Mouse (Mus musculus) hindbrain, postnatal 0 days (tissue): ENCODE measurements at regions not wholly inside any gene's neighbourhood (a gene's known extent, or its start where the extent isn't known, plus 50 kb on each side); places are given as distances from the start of the nearest gene placed in this dataset.

Experiments
- ATAC-seq: fragments of 200-750 bp; cut with Nextera tagmentation; 2 replicates; pipeline ENCODE4 v1.8.0; 2017; ENCODE audit warnings: mild to moderate bottlenecking, moderate TSS enrichment, moderate library complexity
- DNase-seq: peaks from one replicate; pipeline ENCODE4 v3.0.0-alpha.2; 2015; ENCODE audit warnings: low spot score
- H3K27ac ChIP-seq: fragments of 300-500 bp; sonication (generic); 2 replicates; pipeline ENCODE4 v1.5.1; 2014; ENCODE audit warnings: mild to moderate bottlenecking
- H3K27me3 ChIP-seq: fragments of 300-500 bp; sonication (generic); 2 replicates; pipeline ENCODE4 v1.6.1; 2014; ENCODE audit warnings: low read length, mixed read lengths; ENCODE audit not compliant: insufficient read depth
- H3K36me3 ChIP-seq: fragments of 300-500 bp; sonication (generic); 2 replicates; pipeline ENCODE4 v1.6.1; 2014; ENCODE audit warnings: low read length, mixed read lengths; ENCODE audit not compliant: insufficient read depth
- H3K4me1 ChIP-seq: fragments of 300-500 bp; sonication (generic); 2 replicates; pipeline ENCODE4 v1.6.1; 2014; ENCODE audit warnings: antibody characterized with exemption, low read length, mixed read lengths; ENCODE audit not compliant: insufficient read depth
- H3K4me2 ChIP-seq: fragments of 300-500 bp; sonication (generic); 2 replicates; pipeline ENCODE4 v1.6.1; 2014; ENCODE audit warnings: low read depth, mild to moderate bottlenecking, low read length, moderate library complexity, mixed read lengths
- H3K4me3 ChIP-seq: fragments of 300-500 bp; sonication (generic); 2 replicates; pipeline ENCODE4 v1.5.1; 2014; ENCODE audit warnings: low read length
- H3K9ac ChIP-seq: fragments of 300-500 bp; sonication (generic); replicated peaks from 2 replicates; pipeline ENCODE4 v1.6.1; 2014; ENCODE audit warnings: mild to moderate bottlenecking, low read length, moderate library complexity, mixed read lengths
- H3K9me3 ChIP-seq: fragments of 300-500 bp; sonication (generic); 2 replicates; pipeline ENCODE4 v1.6.1; 2016; ENCODE audit warnings: low read length, mixed read lengths
- CTCF ChIP-seq: IDR thresholded peaks from 2 replicates; pipeline ENCODE4 v1.5.1; 2016; ENCODE audit warnings: antibody characterized with exemption, control low read depth, low read depth
- WGBS: fragments of 180-500 bp; shearing (Covaris S2); extraction: QIAGEN DNeasy Blood & Tissue Kit; methylation state at CpG from one replicate; pipeline ENCODE4 v1.1.7; 2014; 5-methylcytosine and 5-hydroxymethylcytosine counted together

DNA sequence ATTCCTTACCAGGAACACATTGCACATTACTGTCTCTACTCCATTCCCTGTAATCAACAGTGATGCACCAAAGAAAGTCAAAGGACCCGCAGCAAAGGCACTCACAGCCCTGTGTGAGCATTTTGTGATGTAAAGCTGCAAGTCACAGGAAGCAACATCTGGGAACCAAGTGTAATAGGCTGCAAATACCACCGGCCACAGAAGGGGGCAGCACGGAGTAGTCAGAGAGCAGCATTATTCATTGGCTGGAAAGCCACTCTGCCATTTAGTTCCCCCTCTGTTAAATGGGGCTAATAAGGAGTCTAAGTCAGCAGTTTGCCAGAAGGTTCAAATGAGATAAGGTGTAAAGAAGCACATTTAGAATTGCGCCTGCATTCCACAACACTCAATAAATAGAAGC lies 231.0 kb downstream of the Hs3st3b1 start:
- Histone ChIP-seq H3K4me3 (no peak overlapping the region), H3K36me3 (no peaks in the 10 kb centered on the region), H3K27me3 (0 out of 2 replicates have a peak, but pooled peaks cover 3% of the 10 kb centered on the region), H3K9me3 (no peaks in the 10 kb centered on the region), H3K4me2 (no peak overlapping the region), H3K9ac (no peak overlapping the region), H3K4me1 (no peaks in the 10 kb centered on the region), H3K27ac (no peak overlapping the region)
- 53% methylated on average over 4 of the region's 4 CpGs for WGBS
- TF ChIP-seq CTCF = peak; percentile 62
- DNase-seq (peak; percentile 22), ATAC-seq (no peak)

DNA sequence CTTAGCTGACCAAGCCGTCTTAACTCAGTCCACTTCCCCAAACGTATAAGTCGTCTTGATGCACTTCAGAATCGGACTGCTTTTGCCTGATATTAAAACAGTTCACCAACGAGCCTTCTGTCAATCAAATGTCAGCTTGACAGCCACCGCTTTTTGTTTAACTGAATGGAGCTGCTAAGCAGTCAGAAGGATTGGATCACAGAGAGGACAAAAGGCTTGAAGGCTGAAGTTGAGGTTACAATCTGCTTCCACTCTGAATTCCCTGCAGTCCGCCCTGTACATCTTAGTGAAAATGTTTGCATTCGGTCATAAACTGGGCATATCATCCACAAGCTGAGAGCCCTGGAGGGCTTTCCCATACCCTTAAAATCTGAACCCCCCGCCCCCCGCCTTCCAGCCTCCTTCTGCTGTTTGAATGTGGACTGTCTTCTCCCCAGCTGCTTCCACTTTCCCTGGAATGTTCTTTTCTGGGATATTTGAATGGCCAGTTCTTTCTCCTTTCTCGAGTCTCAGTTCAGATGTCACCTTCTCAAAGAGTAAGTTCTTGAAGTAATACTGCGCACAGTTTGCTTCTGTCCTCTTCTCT lies 217.0 kb downstream of the Hs3st3b1 start:
- Histone ChIP-seq H3K9ac (no peak overlapping the region), H3K4me2 (no peak overlapping the region), H3K27me3 (no peaks in the 10 kb centered on the region), H3K36me3 (no peaks in the 10 kb centered on the region), H3K27ac (no peak overlapping the region), H3K9me3 (no peaks in the 10 kb centered on the region), H3K4me1 (no peaks in the 10 kb centered on the region), H3K4me3 (no peak overlapping the region)
- no peak for TF ChIP-seq CTCF
- ATAC-seq (no peak), DNase-seq (no peak)
- 50% methylated on average over 12 of the region's 12 CpGs for WGBS

DNA sequence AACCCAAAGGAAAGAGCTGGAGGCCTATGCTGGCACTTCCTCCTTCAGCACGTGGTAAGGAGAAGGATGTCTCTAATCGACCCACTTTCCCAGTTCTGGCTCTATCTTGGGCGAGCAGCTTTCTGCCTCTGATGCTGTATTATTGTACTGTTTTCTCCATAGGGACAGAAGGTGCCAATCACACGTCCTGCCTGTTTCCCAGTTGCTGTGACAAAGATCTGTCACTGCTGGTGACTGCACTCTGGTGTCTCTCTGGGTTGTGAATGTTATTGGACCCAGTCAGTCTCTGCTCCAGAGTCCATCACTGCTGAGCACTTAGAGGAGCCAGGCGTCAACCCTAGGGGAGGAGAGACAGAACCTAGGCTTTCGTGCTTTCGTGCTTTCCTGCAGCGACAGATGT lies 216.0 kb downstream of the Hs3st3b1 start:
- DNase-seq = no peak
- 55% methylated on average over 8 of the region's 8 CpGs for WGBS

DNA sequence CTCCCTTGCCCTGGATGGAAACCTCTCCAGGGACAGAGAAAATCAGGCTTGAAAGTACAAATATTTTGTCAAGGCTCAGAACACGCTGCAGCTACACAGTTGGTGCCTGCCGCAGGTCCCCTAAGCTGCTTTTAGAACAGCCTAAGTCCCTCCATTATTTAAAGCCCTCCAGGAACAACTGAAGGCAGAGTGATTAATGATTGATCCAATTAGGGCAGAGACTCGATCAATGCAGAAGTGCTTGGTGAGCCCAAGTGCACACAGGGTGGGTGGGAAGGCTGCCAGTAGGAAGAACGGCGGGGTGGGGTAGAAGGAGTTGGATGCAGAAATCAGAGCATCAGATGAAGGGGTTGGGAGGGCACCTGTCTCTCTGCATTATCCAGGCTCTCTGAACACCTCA lies 215.0 kb downstream of the Hs3st3b1 start:
- Histone ChIP-seq H3K27ac (no peak overlapping the region), H3K9ac (no peak overlapping the region), H3K36me3 (no peaks in the 10 kb centered on the region), H3K9me3 (no peaks in the 10 kb centered on the region), H3K4me3 (no peak overlapping the region), H3K4me2 (no peak overlapping the region), H3K4me1 (no peaks in the 10 kb centered on the region), H3K27me3 (no peaks in the 10 kb centered on the region)
- no peak for ATAC-seq
- no peak for TF ChIP-seq CTCF
- DNase-seq = no peak
- WGBS = 22% methylated on average over 5 of the region's 5 CpGs

More for the DNA sequence above, 216.0 kb downstream of the Hs3st3b1 start:
- Histone ChIP-seq H3K36me3 (no peaks in the 10 kb centered on the region), H3K4me2 (no peak overlapping the region), H3K4me3 (no peak overlapping the region), H3K27me3 (no peaks in the 10 kb centered on the region), H3K9ac (no peak overlapping the region), H3K4me1 (no peaks in the 10 kb centered on the region), H3K9me3 (no peaks in the 10 kb centered on the region), H3K27ac (no peak overlapping the region)
- TF ChIP-seq CTCF = no peak
- ATAC-seq = no peak

DNA sequence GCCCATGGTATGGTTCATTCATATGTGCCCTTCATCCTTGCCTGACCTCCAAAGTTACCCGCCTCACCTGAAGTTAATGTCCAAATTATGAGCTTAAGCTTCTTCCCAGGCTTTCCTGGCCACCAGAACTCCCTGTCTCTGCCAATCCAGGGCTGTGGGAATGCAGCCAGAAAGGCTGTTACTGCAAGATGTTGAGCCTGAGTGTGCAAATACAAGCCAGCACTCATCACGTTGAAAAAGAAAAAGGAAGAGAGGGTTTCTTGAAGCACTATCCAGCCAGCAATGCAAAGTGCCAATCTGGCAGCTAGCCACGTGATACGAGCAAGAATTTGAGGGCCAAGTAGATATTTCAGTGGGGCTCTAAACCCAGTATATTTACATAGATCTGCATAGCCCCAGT lies 213.7 kb downstream of the Hs3st3b1 start:
- Histone ChIP-seq H3K4me1 (no peaks in the 10 kb centered on the region), H3K4me2 (no peak overlapping the region), H3K36me3 (no peaks in the 10 kb centered on the region), H3K9me3 (no peaks in the 10 kb centered on the region), H3K4me3 (no peak overlapping the region), H3K27me3 (no peaks in the 10 kb centered on the region), H3K27ac (no peak overlapping the region), H3K9ac (no peak overlapping the region)
- ATAC-seq (no peak), DNase-seq (peak; percentile 66)
- WGBS = 37% methylated on average over 4 of the region's 4 CpGs
- no peak for TF ChIP-seq CTCF

DNA sequence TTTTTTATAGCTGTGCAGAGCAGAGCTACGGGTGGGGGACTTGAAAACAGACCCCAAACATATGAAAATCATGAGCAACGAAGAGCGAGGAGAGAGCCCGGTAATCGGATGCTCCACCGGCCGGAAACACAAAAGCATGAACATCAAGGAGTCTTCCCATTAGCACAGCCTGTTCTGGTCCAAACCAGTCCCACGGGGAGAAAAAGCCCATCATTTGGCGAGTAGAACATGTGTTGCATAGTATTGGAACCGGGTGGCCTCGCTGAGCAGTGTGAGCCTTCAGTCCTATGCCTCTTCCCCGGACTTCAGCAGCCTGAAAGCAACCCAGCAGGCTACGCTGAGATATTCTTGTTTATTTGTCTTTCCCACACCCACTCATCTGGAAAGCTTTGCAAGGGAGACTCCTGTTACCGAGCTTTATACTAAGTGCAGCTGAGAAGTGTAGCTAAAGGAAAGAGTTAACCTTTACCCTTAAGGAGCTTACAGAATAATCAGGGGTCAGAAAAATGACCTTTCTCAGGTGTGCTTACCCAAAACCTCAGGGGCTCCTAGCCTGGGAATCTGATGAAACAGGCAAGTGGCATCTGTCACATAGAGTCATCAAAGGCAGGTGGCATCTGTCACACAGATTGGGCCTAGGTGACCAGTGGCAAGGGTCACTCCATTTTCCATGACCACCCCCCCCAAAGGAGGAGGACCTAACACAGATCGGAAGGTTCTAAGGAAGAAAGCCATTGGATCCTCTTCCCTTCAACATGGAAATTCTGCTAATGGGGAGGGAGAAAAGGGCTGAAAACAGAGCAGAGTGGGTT lies 209.8 kb downstream of the Hs3st3b1 start:
- Histone ChIP-seq H3K4me1 (no peaks in the 10 kb centered on the region), H3K4me3 (no peak overlapping the region), H3K4me2 (no peak overlapping the region), H3K9ac (no peak overlapping the region), H3K36me3 (no peaks in the 10 kb centered on the region), H3K9me3 (no peaks in the 10 kb centered on the region), H3K27ac (no peak overlapping the region), H3K27me3 (no peaks in the 10 kb centered on the region)
- 56% methylated on average over 15 of the region's 15 CpGs for WGBS
- ATAC-seq (no peak), DNase-seq (no peak)
- no peak for TF ChIP-seq CTCF

DNA sequence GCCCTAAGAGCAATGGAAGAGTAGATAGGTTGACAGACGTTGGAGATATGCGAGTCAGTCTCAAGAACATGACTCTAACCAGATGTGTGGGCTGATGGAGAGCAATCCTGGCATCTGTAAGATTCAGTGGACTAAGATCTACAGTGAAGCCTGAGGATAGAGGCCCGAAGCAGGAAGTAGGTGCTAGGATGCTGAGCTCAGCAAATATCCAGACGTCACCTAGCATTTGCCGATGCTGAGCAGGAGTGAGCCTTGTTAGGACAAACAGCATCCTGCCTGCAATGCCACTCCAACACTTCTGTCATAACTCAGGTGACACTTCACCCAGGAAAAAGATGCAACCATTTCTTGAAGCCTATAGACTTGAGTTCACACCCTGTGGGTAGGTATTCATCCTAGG lies 199.8 kb downstream of the Hs3st3b1 start:
- WGBS = 93% methylated on average over 5 of the region's 5 CpGs
- H3K4me3 ChIP-seq = no peak overlapping the region
- no peak overlapping the region for H3K4me2 ChIP-seq
- H3K9me3 ChIP-seq = no peaks in the 10 kb centered on the region
- no peaks in the 10 kb centered on the region for H3K27me3 ChIP-seq
- TF ChIP-seq CTCF = no peak
- DNase-seq (no peak), ATAC-seq (no peak)
- no peak overlapping the region for H3K9ac ChIP-seq
- no peaks in the 10 kb centered on the region for H3K36me3 ChIP-seq
- no peaks in the 10 kb centered on the region for H3K4me1 ChIP-seq
- H3K27ac ChIP-seq = no peak overlapping the region
